Mouse (Mus musculus) forebrain, embryonic 13.5 days (tissue): Measurements from ENCODE around the gene Sv2c. TPM values are rescaled to one million over a fixed set of nuclear protein-coding genes. Genes with fewer than 3 reads are reported as not detected.
A peak's percentile ranks its signal among the peaks of the same experiment; 100 is the strongest.

Experiments used
- ATAC-seq: fragments of 200-750 bp; cut with Nextera tagmentation; 2 replicates; pipeline ENCODE4 v1.8.0; 2017
- H3K27ac ChIP-seq: fragments of 300-500 bp; sonication (generic); 2 replicates; pipeline ENCODE4 v1.5.1; 2015; ENCODE audit warnings: inconsistent platforms, mild to moderate bottlenecking, moderate library complexity
- H3K27me3 ChIP-seq: fragments of 300-500 bp; sonication (generic); 2 replicates; pipeline ENCODE4 v1.6.1; 2015; ENCODE audit warnings: mild to moderate bottlenecking, inconsistent platforms
- H3K36me3 ChIP-seq: fragments of 300-500 bp; sonication (generic); 2 replicates; pipeline ENCODE4 v1.6.1; 2015; ENCODE audit warnings: mild to moderate bottlenecking, inconsistent platforms; ENCODE audit not compliant: poor library complexity, severe bottlenecking
- H3K4me1 ChIP-seq: fragments of 300-500 bp; sonication (generic); 2 replicates; pipeline ENCODE4 v1.6.1; 2015; ENCODE audit warnings: inconsistent platforms
- H3K4me2 ChIP-seq: fragments of 300-500 bp; sonication (generic); 2 replicates; pipeline ENCODE4 v1.6.1; 2015; ENCODE audit warnings: inconsistent platforms, mild to moderate bottlenecking, moderate library complexity
- H3K4me3 ChIP-seq: fragments of 300-500 bp; sonication (generic); 2 replicates; pipeline ENCODE4 v1.5.1; 2015; ENCODE audit warnings: mild to moderate bottlenecking, inconsistent platforms
- H3K9ac ChIP-seq: fragments of 300-500 bp; sonication (generic); 2 replicates; pipeline ENCODE4 v1.6.1; 2015; ENCODE audit warnings: mild to moderate bottlenecking, inconsistent platforms
- H3K9me3 ChIP-seq: fragments of 300-500 bp; sonication (generic); replicated peaks from 2 replicates; pipeline ENCODE4 v1.6.1; 2016; ENCODE audit warnings: inconsistent platforms
- WGBS: fragments of 180-500 bp; shearing (Covaris S2); methylation state at CpG from one replicate; pipeline ENCODE4 v1.1.7; 2015; 5-methylcytosine and 5-hydroxymethylcytosine counted together
- polyA plus RNA-seq: library from polyadenylated mRNA; unstranded; fragments of >200 nt; fragmentation: Nextera tagmentation; extraction: Ambion mirVana; gene quantifications from 2 replicates; pipeline ENCODE4 v1.2.1, GENCODE M21; 2015

The Sv2c gene
- polyA plus RNA-seq, 1 experiment from 2014 or later = 1.2 TPM

- H3K4me1 ChIP-seq = peaks cover 36% of the 10 kb centered on the region
- no peak overlapping the region for H3K9ac ChIP-seq
- H3K36me3 ChIP-seq = no peaks in the 10 kb centered on the region
- 100% methylated on average over 1 of the region's 1 CpGs for WGBS
- no peak overlapping the region for H3K4me2 ChIP-seq
- H3K27me3 ChIP-seq = no peaks in the 10 kb centered on the region
- no peak overlapping the region for H3K27ac ChIP-seq
- ATAC-seq = no peak
- H3K4me3 ChIP-seq = no peak overlapping the region
- no peaks in the 10 kb centered on the region for H3K9me3 ChIP-seq
These were observed 168.7 kb downstream of the Sv2c start for GRCm38 (mm10) chr13:95963671-95964070.

DNA sequence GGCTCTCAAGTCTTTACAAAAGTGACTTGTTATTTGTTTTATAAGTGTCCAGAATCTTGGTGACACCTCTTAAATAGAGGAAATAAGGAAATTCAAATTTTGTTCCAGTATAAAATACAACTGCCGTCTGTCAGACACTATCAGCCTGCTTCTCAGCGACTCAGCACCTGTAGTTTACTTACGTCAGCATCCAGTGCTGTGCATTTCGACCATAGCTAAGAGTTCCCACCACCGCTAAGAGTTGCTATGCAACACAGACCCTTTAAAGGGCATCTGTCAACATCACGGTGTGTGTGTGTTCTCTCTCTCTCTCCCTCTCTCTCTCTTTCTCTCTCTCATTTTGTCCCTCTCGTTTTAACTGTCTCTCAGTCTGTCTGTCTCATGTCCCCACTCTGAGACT, 170.5 kb downstream of the Sv2c start:
- Histone ChIP-seq H3K4me1 (peaks cover 36% of the 10 kb centered on the region), H3K4me3 (peak overlapping the region; percentile 43; the same call in 1 of the 2 replicates), H3K9ac (no peak overlapping the region), H3K27ac (no peak overlapping the region), H3K36me3 (no peaks in the 10 kb centered on the region), H3K9me3 (no peaks in the 10 kb centered on the region), H3K27me3 (no peaks in the 10 kb centered on the region), H3K4me2 (peak overlapping the region; percentile 88)
- WGBS = 21% methylated on average over 7 of the region's 7 CpGs
- ATAC-seq = peak; percentile 54; the same call in 1 of the 2 replicates

DNA sequence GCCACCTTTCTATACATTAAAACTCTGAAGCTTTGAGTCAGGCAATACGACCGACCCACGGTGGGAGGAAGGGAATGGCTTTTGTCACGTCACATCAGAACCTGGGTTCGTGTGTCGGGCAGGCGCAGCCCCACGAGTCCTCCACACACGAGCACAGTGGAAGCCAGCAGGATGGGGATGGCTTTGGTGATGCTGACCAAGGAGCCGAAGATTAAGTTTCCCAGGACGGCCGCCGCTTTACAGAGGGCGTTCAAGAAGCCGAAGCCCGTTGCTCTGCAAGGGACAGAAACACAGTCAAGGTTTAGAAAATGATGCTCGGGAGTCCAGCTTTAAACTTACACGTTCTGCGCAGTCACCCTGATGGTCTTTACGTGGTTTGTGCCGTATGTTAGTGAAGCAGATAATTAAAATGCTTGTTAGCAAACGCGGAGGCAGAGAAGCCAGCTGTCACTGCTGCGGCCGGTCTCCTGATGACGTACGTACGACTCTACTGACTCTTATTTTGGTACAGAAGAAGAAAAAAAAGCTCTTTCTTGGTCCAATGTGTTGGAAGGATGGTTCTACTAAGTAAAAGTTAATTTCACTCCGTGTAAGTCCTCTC, 171.1 kb downstream of the Sv2c start:
- H3K36me3 ChIP-seq = no peaks in the 10 kb centered on the region
- H3K27me3 ChIP-seq = no peaks in the 10 kb centered on the region
- 5% methylated on average over 29 of the region's 29 CpGs for WGBS
- peak overlapping the region; percentile 43 for H3K4me3 ChIP-seq
- H3K27ac ChIP-seq = no peak overlapping the region
- H3K4me2 ChIP-seq = peak overlapping the region; percentile 88
- peak; percentile 60 for ATAC-seq
- no peaks in the 10 kb centered on the region for H3K9me3 ChIP-seq
- peaks cover 36% of the 10 kb centered on the region for H3K4me1 ChIP-seq
- H3K9ac ChIP-seq = peak overlapping the region; percentile 65

- peak; percentile 19; the same call in 1 of the 2 replicates for ATAC-seq
These were observed 171.7 kb downstream of the Sv2c start for GRCm38 (mm10) chr13:95960477-95961185.

DNA sequence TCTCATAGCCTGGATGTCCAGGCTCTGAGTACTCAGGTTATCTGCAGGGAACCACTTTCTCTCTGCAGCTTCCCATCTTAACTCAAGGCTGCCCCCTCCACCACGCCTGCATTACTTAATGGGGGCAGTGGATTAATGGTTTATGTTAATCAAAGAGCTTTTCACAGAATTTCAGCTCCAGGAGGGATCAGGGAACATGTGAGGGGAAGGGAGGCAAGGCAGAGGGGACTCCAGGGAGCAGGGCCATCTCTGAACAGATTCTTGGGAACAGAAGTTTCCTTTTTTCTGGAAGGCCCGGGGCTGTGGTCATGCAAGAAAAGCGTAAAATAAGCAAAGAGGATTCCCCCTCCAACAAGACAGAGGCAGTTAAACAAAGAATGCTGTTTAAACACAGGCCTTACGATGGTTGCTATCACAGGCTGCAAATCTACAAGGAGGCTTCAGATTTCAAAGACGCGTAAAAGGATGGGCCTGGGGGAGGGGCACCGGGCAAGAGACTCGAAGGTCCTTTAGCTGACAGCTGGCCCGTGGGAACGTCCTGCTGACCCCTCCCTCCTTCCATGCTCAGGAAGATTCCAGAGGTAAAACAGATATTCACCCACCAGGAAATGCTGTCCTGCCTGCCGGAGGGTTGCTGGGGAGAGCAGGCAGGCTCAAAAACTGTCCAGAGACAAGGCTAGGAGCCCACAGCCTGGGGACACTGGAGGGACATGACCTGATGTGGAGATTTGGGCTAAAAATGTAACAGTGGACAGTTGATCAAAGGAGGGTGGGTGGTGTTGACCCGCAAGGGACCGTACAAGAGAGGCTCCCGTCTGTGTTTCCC, 172.5 kb downstream of the Sv2c start:
- H3K27me3 ChIP-seq = no peaks in the 10 kb centered on the region
- H3K4me2 ChIP-seq = peak overlapping the region; percentile 40
- no peak overlapping the region for H3K27ac ChIP-seq
- peaks cover 36% of the 10 kb centered on the region for H3K4me1 ChIP-seq
- peak overlapping the region; percentile 12; the same call in 1 of the 2 replicates for H3K9ac ChIP-seq
- no peaks in the 10 kb centered on the region for H3K9me3 ChIP-seq
- no peak overlapping the region for H3K4me3 ChIP-seq
- WGBS = 5% methylated on average over 14 of the region's 14 CpGs
- no peak for ATAC-seq
- no peaks in the 10 kb centered on the region for H3K36me3 ChIP-seq

More at GRCm38 (mm10) chr13:95960477-95961185, 171.7 kb downstream of the Sv2c start:
- H3K36me3 ChIP-seq = no peaks in the 10 kb centered on the region
- peaks cover 36% of the 10 kb centered on the region for H3K4me1 ChIP-seq
- peak overlapping the region; percentile 88 for H3K4me2 ChIP-seq
- H3K27ac ChIP-seq = no peak overlapping the region
- peak overlapping the region; percentile 43 for H3K4me3 ChIP-seq
- H3K9me3 ChIP-seq = no peaks in the 10 kb centered on the region
- H3K27me3 ChIP-seq = no peaks in the 10 kb centered on the region
- 3% methylated on average over 10 of the region's 10 CpGs for WGBS
- H3K9ac ChIP-seq = peak overlapping the region; percentile 65

GRCm38 (mm10) chr13:95957134-95957533, 175.2 kb downstream of the Sv2c start:
- Histone ChIP-seq H3K4me3 (no peak overlapping the region), H3K27me3 (no peaks in the 10 kb centered on the region), H3K9ac (no peak overlapping the region), H3K9me3 (no peaks in the 10 kb centered on the region), H3K36me3 (no peaks in the 10 kb centered on the region), H3K4me1 (peaks cover 31% of the 10 kb centered on the region), H3K27ac (no peak overlapping the region), H3K4me2 (no peak overlapping the region)
- ATAC-seq = no peak
- WGBS = 93% methylated on average over 10 of the region's 10 CpGs

DNA sequence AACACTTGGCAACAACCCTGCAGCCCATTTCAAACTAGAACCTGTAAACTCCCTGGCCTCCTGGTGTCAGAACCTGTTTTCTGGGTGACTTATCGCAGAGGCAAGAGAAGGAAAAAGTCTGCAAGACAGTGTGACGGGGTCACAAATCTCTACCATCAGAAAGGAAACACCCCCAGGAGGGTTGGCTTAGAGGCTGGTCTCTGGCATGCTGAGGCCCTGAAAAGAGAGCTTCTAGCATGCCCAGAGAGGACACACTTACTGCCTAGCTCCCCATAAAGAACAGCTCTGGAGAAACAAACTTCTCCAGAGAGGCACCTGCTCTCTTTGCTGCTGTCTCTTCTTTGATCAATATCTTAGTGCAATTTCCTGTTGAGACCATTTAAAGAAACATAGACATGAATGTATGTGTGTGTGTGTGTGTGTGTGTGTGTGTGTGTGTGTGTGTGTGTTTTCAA, 176.0 kb downstream of the Sv2c start:
- H3K4me1 ChIP-seq = peaks cover 23% of the 10 kb centered on the region
- no peak overlapping the region for H3K4me3 ChIP-seq
- 80% methylated on average over 2 of the region's 2 CpGs for WGBS
- H3K27me3 ChIP-seq = no peaks in the 10 kb centered on the region
- no peak overlapping the region for H3K4me2 ChIP-seq
- H3K9ac ChIP-seq = no peak overlapping the region
- no peaks in the 10 kb centered on the region for H3K9me3 ChIP-seq
- ATAC-seq = no peak
- no peaks in the 10 kb centered on the region for H3K36me3 ChIP-seq
- H3K27ac ChIP-seq = no peak overlapping the region

DNA sequence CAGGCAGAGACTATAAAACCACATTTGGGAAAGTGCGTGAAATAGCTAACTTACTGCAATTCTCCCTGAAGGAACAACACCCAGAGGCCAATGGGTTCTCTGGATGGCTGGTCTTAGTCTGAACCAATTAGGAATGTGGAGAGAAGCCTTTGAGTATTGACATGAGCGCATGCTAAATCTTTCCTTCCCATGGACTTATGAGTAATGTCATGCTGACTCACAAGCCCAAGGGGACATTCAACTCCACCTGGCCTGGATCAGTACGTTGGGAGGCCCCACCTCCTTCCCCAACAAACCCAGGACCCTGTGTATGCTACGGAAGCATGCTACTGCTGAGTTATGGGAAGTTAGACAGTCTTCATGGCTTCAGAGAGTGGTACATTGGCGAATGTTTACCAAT, 177.2 kb downstream of the Sv2c start:
- Histone ChIP-seq H3K4me3 (no peak overlapping the region), H3K4me2 (no peak overlapping the region), H3K9ac (no peak overlapping the region), H3K27ac (no peak overlapping the region), H3K9me3 (no peaks in the 10 kb centered on the region), H3K36me3 (no peaks in the 10 kb centered on the region), H3K27me3 (no peaks in the 10 kb centered on the region), H3K4me1 (peaks cover 14% of the 10 kb centered on the region)
- 91% methylated on average over 5 of the region's 5 CpGs for WGBS
- no peak for ATAC-seq

- Histone ChIP-seq H3K4me3 (no peak overlapping the region), H3K36me3 (no peaks in the 10 kb centered on the region), H3K4me2 (no peak overlapping the region), H3K27me3 (no peaks in the 10 kb centered on the region), H3K4me1 (peaks cover 4% of the 10 kb centered on the region; the same call in 1 of the 2 replicates), H3K9me3 (no peaks in the 10 kb centered on the region), H3K9ac (no peak overlapping the region), H3K27ac (no peak overlapping the region)
- 44% methylated on average over 4 of the region's 4 CpGs for WGBS
- ATAC-seq = no peak
These were observed 178.7 kb downstream of the Sv2c start for GRCm38 (mm10) chr13:95953636-95954035.

DNA sequence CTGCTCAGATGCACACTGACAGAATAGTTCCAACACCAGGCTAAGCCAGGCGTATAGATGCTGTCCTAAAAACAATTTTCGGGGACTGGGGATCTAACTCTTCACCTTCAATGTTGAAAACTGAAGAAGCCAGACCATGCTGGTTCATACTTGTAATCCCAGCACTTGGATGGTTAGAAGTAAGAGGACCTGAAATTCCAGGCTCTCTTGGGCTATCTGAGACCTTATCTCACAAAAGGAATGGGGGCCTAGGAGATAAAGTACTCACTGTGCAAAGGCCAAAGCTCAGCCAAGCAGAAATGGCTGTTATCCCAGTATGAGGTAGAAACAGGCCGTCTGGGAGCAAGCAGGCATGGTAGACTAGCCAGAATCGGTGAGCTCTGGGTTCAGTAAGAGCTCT, 180.1 kb downstream of the Sv2c start:
- peaks cover 4% of the 10 kb centered on the region; the same call in 1 of the 2 replicates for H3K4me1 ChIP-seq
- no peaks in the 10 kb centered on the region for H3K27me3 ChIP-seq
- WGBS = 81% methylated on average over 4 of the region's 4 CpGs

GRCm38 (mm10) chr13:95951098-95951894, 181.1 kb downstream of the Sv2c start:
- no peak overlapping the region for H3K9ac ChIP-seq
- H3K9me3 ChIP-seq = no peaks in the 10 kb centered on the region
- 64% methylated on average over 7 of the region's 7 CpGs for WGBS
- ATAC-seq = no peak
- no peaks in the 10 kb centered on the region for H3K27me3 ChIP-seq
- H3K4me1 ChIP-seq = peaks cover 4% of the 10 kb centered on the region; the same call in 1 of the 2 replicates
- H3K27ac ChIP-seq = no peak overlapping the region
- no peak overlapping the region for H3K4me3 ChIP-seq
- no peak overlapping the region for H3K4me2 ChIP-seq
- no peaks in the 10 kb centered on the region for H3K36me3 ChIP-seq

More for the DNA sequence above, 180.1 kb downstream of the Sv2c start:
- Histone ChIP-seq H3K4me2 (no peak overlapping the region), H3K27ac (no peak overlapping the region), H3K9me3 (no peaks in the 10 kb centered on the region), H3K36me3 (no peaks in the 10 kb centered on the region), H3K4me3 (no peak overlapping the region), H3K9ac (no peak overlapping the region)
- ATAC-seq = no peak
